Mouse (Mus musculus) forebrain, embryonic 12.5 days (tissue): Measurements from ENCODE around the gene 4933406M09Rik. TPM values are rescaled to one million over a fixed set of nuclear protein-coding genes. Genes with fewer than 3 reads are reported as not detected.

Experiments used
- ATAC-seq: fragments of 200-750 bp; cut with Nextera tagmentation; 2 replicates; pipeline ENCODE4 v1.8.0; 2017; ENCODE audit warnings: moderate TSS enrichment; ENCODE audit not compliant: low FRiP score
- H3K27ac ChIP-seq: fragments of 300-500 bp; sonication (generic); 2 replicates; pipeline ENCODE4 v1.5.1; 2016; ENCODE audit warnings: mild to moderate bottlenecking
- H3K27me3 ChIP-seq: fragments of 300-500 bp; sonication (generic); 2 replicates; pipeline ENCODE4 v1.6.1; 2016; ENCODE audit warnings: mild to moderate bottlenecking
- H3K36me3 ChIP-seq: fragments of 300-500 bp; sonication (generic); replicated peaks from 2 replicates; pipeline ENCODE4 v1.6.1; 2016; ENCODE audit warnings: mild to moderate bottlenecking
- H3K4me1 ChIP-seq: fragments of 300-500 bp; sonication (generic); 2 replicates; pipeline ENCODE4 v1.6.1; 2016
- H3K4me2 ChIP-seq: fragments of 300-500 bp; sonication (generic); 2 replicates; pipeline ENCODE4 v1.6.1; 2016; ENCODE audit warnings: mild to moderate bottlenecking, moderate library complexity
- H3K4me3 ChIP-seq: fragments of 300-500 bp; sonication (generic); replicated peaks from 2 replicates; pipeline ENCODE4 v1.5.1; 2016; ENCODE audit warnings: mild to moderate bottlenecking
- H3K9ac ChIP-seq: fragments of 300-500 bp; sonication (generic); 2 replicates; pipeline ENCODE4 v1.6.1; 2016; ENCODE audit warnings: mild to moderate bottlenecking
- H3K9me3 ChIP-seq: fragments of 300-500 bp; sonication (generic); 2 replicates; pipeline ENCODE4 v1.6.1; 2016
- WGBS: fragments of 180-500 bp; shearing (Covaris S2); methylation state at CpG from one replicate; pipeline ENCODE4 v1.1.7; 2016; 5-methylcytosine and 5-hydroxymethylcytosine counted together
- polyA plus RNA-seq: library from polyadenylated mRNA; unstranded; fragments of >200 nt; fragmentation: Nextera tagmentation; extraction: Ambion mirVana; gene quantifications from 2 replicates; pipeline ENCODE4 v1.2.1, GENCODE M21; 2016

4933406M09Rik gene
- polyA plus RNA-seq, 1 experiment from 2014 or later: not detected

DNA sequence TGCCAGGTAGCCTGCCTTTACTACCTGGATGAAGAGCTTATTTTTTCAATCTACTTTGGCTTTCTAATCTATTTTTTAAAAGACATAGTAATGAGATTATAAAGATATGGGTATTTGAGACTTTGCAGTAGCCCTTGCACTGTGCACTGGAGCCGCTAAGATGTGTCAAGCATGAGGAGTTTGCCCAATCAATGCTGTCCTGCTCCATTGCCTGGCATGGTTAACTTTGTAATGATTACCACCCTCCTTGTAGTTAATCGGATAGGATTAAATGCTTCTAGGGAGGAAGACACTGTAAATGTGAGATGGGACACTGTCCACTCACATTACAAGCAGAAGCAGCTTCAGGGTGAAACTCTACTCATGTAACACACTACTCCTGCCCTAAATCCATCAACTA is 32.4 kb upstream of the 4933406M09Rik start:
- H3K4me1 ChIP-seq: no peaks in the 10 kb centered on the region
- no peak overlapping the region for H3K27ac ChIP-seq
- no peak overlapping the region for H3K9ac ChIP-seq
- no peaks in the 10 kb centered on the region for H3K27me3 ChIP-seq
- H3K36me3 ChIP-seq: peaks cover 82% of the 10 kb centered on the region
- no peak for ATAC-seq
- H3K9me3 ChIP-seq: no peaks in the 10 kb centered on the region
- WGBS: 90% methylated on average over 2 of the region's 2 CpGs
- no peak overlapping the region for H3K4me3 ChIP-seq
- no peak overlapping the region for H3K4me2 ChIP-seq

DNA sequence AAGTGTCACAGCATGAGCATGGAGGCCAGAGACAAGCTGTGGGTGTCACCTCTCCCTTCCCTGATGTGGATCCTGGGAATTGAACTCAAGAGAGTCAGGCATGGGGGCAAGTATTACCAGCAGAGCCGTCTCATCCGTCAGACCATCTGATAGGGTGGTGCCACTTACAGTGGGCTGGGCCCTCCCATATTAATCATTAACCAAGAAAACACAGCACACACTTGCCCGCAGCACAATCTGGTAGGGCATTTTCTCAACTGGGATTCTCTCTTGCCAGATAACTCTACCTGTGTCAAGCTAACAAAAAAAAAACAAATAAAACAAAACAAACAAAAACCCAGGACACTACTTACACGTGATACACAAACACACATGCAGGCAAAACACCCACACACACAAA is 28.3 kb upstream of the 4933406M09Rik start:
- no peak overlapping the region for H3K4me3 ChIP-seq
- no peak for ATAC-seq
- no peak overlapping the region for H3K9ac ChIP-seq
- peaks cover 61% of the 10 kb centered on the region for H3K36me3 ChIP-seq
- 94% methylated on average over 4 of the region's 4 CpGs for WGBS
- no peaks in the 10 kb centered on the region for H3K9me3 ChIP-seq
- peaks cover 13% of the 10 kb centered on the region for H3K4me1 ChIP-seq
- H3K27ac ChIP-seq: no peak overlapping the region
- no peak overlapping the region for H3K4me2 ChIP-seq
- H3K27me3 ChIP-seq: no peaks in the 10 kb centered on the region

GRCm38 (mm10) chr1:134360656-134361055 is 25.1 kb upstream of the 4933406M09Rik start:
- Histone ChIP-seq H3K36me3 (peaks cover 31% of the 10 kb centered on the region), H3K27me3 (no peaks in the 10 kb centered on the region), H3K9me3 (no peaks in the 10 kb centered on the region), H3K4me3 (peak overlapping the region; percentile 92), H3K4me1 (peaks cover 15% of the 10 kb centered on the region), H3K4me2 (peak overlapping the region; percentile 80), H3K27ac (no peak overlapping the region), H3K9ac (peak overlapping the region; percentile 93)
- ATAC-seq: no peak
- WGBS: 89% methylated on average over 7 of the region's 7 CpGs

DNA sequence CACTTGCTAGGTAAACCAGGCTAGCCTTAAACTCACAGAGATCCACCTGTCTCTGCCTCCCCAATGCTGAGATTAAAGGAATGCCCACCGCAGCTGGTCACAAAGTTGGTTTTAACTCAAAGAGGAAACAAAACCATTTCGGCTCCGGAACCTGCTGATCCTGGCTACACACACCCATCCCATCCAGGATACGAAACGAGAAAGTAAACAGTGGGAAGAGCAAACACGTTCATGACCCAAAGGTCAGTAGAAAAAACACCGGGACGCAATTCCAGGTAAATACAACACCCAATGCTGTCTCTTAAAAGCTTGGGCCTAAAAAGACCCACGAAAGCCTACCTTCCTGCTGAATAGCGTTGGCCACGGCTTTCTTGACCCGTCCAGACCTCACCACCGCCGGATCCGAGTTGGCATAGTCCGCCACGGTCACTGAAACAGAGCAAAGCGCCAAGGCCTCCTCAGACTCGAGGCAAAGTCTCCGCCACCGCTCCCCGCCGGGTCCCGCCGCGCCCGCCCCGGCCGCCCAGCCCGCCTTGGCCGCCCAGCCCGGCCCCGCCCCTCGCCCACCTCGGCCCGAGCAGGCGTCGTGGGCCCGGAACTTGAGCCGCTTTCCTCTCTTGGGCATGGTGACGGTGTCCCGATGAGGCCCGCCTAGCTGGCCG is 24.4 kb upstream of the 4933406M09Rik start:
- peak overlapping the region; percentile 92 for H3K4me3 ChIP-seq
- peaks cover 24% of the 10 kb centered on the region for H3K36me3 ChIP-seq
- H3K27ac ChIP-seq: peak overlapping the region; percentile 76
- no peaks in the 10 kb centered on the region for H3K9me3 ChIP-seq
- 1% methylated on average over 40 of the region's 44 CpGs for WGBS
- peaks cover 15% of the 10 kb centered on the region for H3K4me1 ChIP-seq
- ATAC-seq: peak; percentile 86
- no peaks in the 10 kb centered on the region for H3K27me3 ChIP-seq
- H3K4me2 ChIP-seq: peak overlapping the region; percentile 80
- peak overlapping the region; percentile 93 for H3K9ac ChIP-seq

- Histone ChIP-seq H3K4me1 (peaks cover 15% of the 10 kb centered on the region), H3K27me3 (no peaks in the 10 kb centered on the region; the same call in 1 of the 2 replicates), H3K4me3 (peak within 1 kb of the TSS; percentile 92), H3K9me3 (no peaks in the 10 kb centered on the region), H3K27ac (peak within 1 kb of the TSS; percentile 76), H3K9ac (peak within 1 kb of the TSS; percentile 93), H3K4me2 (peak within 1 kb of the TSS; percentile 80), H3K36me3 (peaks cover 23% of the 10 kb centered on the region)
- ATAC-seq: peak; percentile 99
- under 1% methylated on average over 32 of the region's 38 CpGs for WGBS
These were observed 23.9 kb upstream of the 4933406M09Rik start, which contains the start of gene Tmem183a for GRCm38 (mm10) chr1:134361857-134362212. Gene Tmem183a (minus strand): TSS chr1:134361979.

GRCm38 (mm10) chr1:134363194-134363593 is 22.5 kb upstream of the 4933406M09Rik start:
- H3K9me3 ChIP-seq: no peaks in the 10 kb centered on the region
- H3K27ac ChIP-seq: no peak overlapping the region
- H3K9ac ChIP-seq: no peak overlapping the region
- no peak for ATAC-seq
- peaks cover 14% of the 10 kb centered on the region for H3K36me3 ChIP-seq
- WGBS: 75% methylated on average over 4 of the region's 4 CpGs
- peaks cover 15% of the 10 kb centered on the region for H3K4me1 ChIP-seq
- no peak overlapping the region for H3K4me3 ChIP-seq
- H3K4me2 ChIP-seq: no peak overlapping the region
- H3K27me3 ChIP-seq: no peaks in the 10 kb centered on the region; the same call in 1 of the 2 replicates

- no peak overlapping the region for H3K4me2 ChIP-seq
- no peaks in the 10 kb centered on the region for H3K36me3 ChIP-seq
- H3K27me3 ChIP-seq: no peaks in the 10 kb centered on the region; the same call in 1 of the 2 replicates
- H3K9me3 ChIP-seq: no peaks in the 10 kb centered on the region
- no peak for ATAC-seq
- H3K27ac ChIP-seq: no peak overlapping the region
- no peak overlapping the region for H3K9ac ChIP-seq
- H3K4me3 ChIP-seq: no peak overlapping the region
- WGBS: 68% methylated on average over 5 of the region's 5 CpGs
- H3K4me1 ChIP-seq: peaks cover 12% of the 10 kb centered on the region
These were observed 20.2 kb upstream of the 4933406M09Rik start for GRCm38 (mm10) chr1:134365491-134365890.

DNA sequence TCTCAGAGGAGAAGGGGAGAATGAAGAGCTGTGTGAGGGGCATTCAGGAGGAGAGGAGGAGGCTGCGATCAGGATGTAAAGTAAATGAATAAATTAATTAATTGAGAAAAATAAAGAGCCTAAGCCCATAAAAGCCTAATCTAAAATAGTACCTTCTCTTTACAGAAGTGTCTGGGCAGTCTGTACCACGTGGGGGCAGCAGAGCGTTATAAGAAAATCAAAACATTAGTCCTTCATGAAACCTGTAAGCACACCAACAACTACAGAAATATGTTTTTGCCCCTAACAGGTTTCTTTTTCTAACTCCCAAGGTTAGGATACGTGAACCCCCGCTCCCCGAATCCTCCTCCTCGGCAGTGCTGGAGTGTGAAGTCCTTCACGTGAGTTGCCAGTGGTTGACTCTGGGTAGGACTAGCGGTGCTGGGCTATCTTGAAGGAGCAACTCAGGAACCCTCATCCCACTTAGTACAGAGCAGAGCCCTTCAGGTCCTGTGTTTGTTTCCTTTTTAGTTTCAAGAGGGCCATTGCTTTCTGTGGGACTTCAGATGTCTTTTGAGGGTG is 16.9 kb upstream of the 4933406M09Rik start:
- H3K4me1 ChIP-seq: no peaks in the 10 kb centered on the region
- WGBS: 57% methylated on average over 9 of the region's 9 CpGs
- H3K4me3 ChIP-seq: no peak overlapping the region
- H3K27ac ChIP-seq: no peak overlapping the region
- no peaks in the 10 kb centered on the region for H3K36me3 ChIP-seq
- no peaks in the 10 kb centered on the region for H3K9me3 ChIP-seq
- H3K9ac ChIP-seq: no peak overlapping the region
- H3K4me2 ChIP-seq: no peak overlapping the region
- H3K27me3 ChIP-seq: no peaks in the 10 kb centered on the region; the same call in 1 of the 2 replicates
- ATAC-seq: no peak

DNA sequence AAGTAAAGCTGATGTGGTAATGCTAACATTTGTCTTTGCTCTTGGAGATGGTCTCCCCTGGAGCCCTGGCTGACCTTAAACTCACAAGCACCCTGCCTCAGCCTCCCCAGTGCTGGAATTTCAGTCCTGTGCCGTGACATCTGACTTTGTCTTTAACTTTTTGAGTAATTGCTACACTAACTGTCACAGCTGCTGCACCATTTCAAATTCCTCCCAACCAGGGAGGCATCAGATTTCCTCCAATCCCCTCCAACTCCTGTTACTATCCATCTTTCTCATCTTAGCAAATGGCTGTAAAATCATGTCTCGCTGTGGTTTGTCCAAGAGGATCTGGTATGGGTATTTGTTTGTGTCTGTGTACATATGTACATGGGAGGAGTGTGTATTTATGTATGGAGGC is 11.6 kb upstream of the 4933406M09Rik start:
- Histone ChIP-seq H3K4me1 (no peaks in the 10 kb centered on the region), H3K4me2 (no peak overlapping the region), H3K27ac (no peak overlapping the region), H3K9ac (no peak overlapping the region), H3K9me3 (no peaks in the 10 kb centered on the region), H3K36me3 (no peaks in the 10 kb centered on the region), H3K4me3 (no peak overlapping the region), H3K27me3 (no peaks in the 10 kb centered on the region)
- no peak for ATAC-seq
- 68% methylated on average over 2 of the region's 2 CpGs for WGBS

- Histone ChIP-seq H3K4me1 (peaks cover 8% of the 10 kb centered on the region), H3K27me3 (no peaks in the 10 kb centered on the region), H3K4me2 (no peak overlapping the region), H3K36me3 (no peaks in the 10 kb centered on the region), H3K9ac (no peak overlapping the region), H3K27ac (no peak overlapping the region), H3K4me3 (no peak overlapping the region), H3K9me3 (peaks cover 3% of the 10 kb centered on the region; the same call in 1 of the 2 replicates)
- no peak for ATAC-seq
- 84% methylated on average over 2 of the region's 2 CpGs for WGBS
These were observed 4.7 kb upstream of the 4933406M09Rik start for GRCm38 (mm10) chr1:134381051-134381450.

DNA sequence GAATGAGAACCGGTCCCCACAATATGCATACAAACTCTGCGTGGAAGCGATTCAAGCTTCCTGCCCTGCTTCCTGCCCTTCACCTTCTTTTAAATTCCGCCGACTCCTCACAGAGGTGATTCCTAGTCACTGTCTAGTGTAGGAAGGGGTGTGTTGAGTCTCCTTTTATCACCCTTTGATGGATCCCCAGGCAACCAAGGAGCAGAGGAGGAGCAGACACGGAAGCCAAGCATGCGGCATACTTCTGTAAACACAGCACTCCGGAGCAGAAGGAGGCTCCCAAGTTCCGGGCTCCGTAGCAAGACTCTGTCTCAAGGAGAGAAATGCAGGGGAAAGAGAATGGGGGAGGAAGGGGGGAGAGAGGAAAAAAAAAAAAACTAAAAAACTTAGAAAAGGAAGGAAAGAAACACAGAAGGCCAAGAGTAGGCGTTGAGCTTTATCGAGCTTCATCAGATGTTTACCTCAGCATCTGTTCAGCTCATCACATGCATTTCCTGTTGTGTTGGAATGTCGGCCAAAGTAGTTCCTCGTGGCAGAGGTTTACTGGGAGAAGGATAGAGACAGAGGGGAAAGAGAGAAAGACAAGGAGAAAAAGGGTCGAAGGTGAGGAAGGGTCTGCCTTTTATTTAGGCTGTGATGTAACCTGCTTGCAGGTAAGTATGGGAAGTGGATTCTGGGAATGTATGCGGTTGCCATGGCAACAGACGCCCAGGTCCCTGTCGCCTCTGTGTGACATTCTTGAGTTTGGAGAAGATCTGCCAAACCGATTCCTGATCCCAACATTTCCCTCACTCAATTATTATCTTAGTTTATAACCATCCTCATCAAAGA is 3.7 kb upstream of the 4933406M09Rik start:
- no peak for ATAC-seq
- H3K9me3 ChIP-seq: peaks cover 3% of the 10 kb centered on the region; the same call in 1 of the 2 replicates
- H3K36me3 ChIP-seq: no peaks in the 10 kb centered on the region
- peaks cover 8% of the 10 kb centered on the region for H3K4me1 ChIP-seq
- H3K27me3 ChIP-seq: no peaks in the 10 kb centered on the region
- H3K9ac ChIP-seq: no peak overlapping the region
- H3K4me3 ChIP-seq: peak overlapping the region; percentile 17
- H3K4me2 ChIP-seq: peak overlapping the region; percentile 46
- WGBS: 20% methylated on average over 19 of the region's 19 CpGs
- H3K27ac ChIP-seq: no peak overlapping the region

- Histone ChIP-seq H3K4me1 (peaks cover 8% of the 10 kb centered on the region), H3K4me3 (no peak overlapping the region), H3K27me3 (no peaks in the 10 kb centered on the region), H3K27ac (no peak overlapping the region), H3K9ac (no peak overlapping the region), H3K4me2 (no peak overlapping the region), H3K36me3 (no peaks in the 10 kb centered on the region), H3K9me3 (peaks cover 3% of the 10 kb centered on the region; the same call in 1 of the 2 replicates)
- 85% methylated on average over 4 of the region's 4 CpGs for WGBS
- ATAC-seq: no peak
These were observed 1.2 kb upstream of the 4933406M09Rik start for GRCm38 (mm10) chr1:134384581-134384980.
